Mouse (Mus musculus) heart, postnatal 0 days (tissue): ENCODE data around the gene Ccn2.

ENCODE experiments used
- CTCF ChIP-seq: IDR thresholded peaks from 2 replicates; pipeline ENCODE4 v1.5.1; 2016; ENCODE audit warnings: antibody characterized with exemption, control low read depth, low read depth
- EP300 ChIP-seq: IDR thresholded peaks from 2 replicates; pipeline ENCODE4 v1.6.1; 2016; ENCODE audit warnings: antibody characterized with exemption, low read depth

- TF ChIP-seq CTCF, result no peak
- TF ChIP-seq EP300, result no peak
Measured at GRCm38 (mm10) chr10:24591741-24592140, 3.5 kb upstream of the Ccn2 start.
